Mouse (Mus musculus) limb, embryonic 14.5 days (tissue): Measurements from ENCODE around the gene Mctp1. TPM values are rescaled to one million over a fixed set of nuclear protein-coding genes. Genes with fewer than 3 reads are reported as not detected.

ENCODE experiments used
- ATAC-seq: fragments of 200-750 bp; cut with Nextera tagmentation; 2 replicates; pipeline ENCODE4 v1.8.0; 2017; ENCODE audit warnings: low read depth, moderate number of reproducible peaks, moderate TSS enrichment; ENCODE audit not compliant: low FRiP score
- DNase-seq: peaks from one replicate; pipeline ENCODE4 v3.0.0-alpha.2; 2015; ENCODE audit warnings: low spot score
- H3K27ac ChIP-seq: fragments of 300-500 bp; sonication (generic); replicated peaks from 2 replicates; pipeline ENCODE4 v1.5.1; 2014; ENCODE audit warnings: low read depth, mild to moderate bottlenecking, low read length, moderate library complexity, mixed read lengths
- H3K27me3 ChIP-seq: fragments of 300-500 bp; sonication (generic); 2 replicates; pipeline ENCODE4 v1.6.1; 2014; ENCODE audit warnings: low read length, mixed read lengths; ENCODE audit not compliant: control insufficient read depth, insufficient read depth
- H3K36me3 ChIP-seq: fragments of 300-500 bp; sonication (generic); 2 replicates; pipeline ENCODE4 v1.6.1; 2014; ENCODE audit warnings: mild to moderate bottlenecking, low read length, moderate library complexity, mixed read lengths; ENCODE audit not compliant: control insufficient read depth, insufficient read depth
- H3K4me1 ChIP-seq: fragments of 300-500 bp; sonication (generic); 2 replicates; pipeline ENCODE4 v1.6.1; 2014; ENCODE audit warnings: antibody characterized with exemption, low read length, mixed read lengths; ENCODE audit not compliant: control insufficient read depth, insufficient read depth
- H3K4me2 ChIP-seq: fragments of 300-500 bp; sonication (generic); replicated peaks from 2 replicates; pipeline ENCODE4 v1.6.1; 2014; ENCODE audit warnings: low read depth, mild to moderate bottlenecking, low read length, moderate library complexity; ENCODE audit not compliant: severe bottlenecking
- H3K4me3 ChIP-seq: fragments of 300-500 bp; sonication (generic); replicated peaks from 2 replicates; pipeline ENCODE4 v1.5.1; 2014; ENCODE audit warnings: low read length
- H3K9ac ChIP-seq: fragments of 300-500 bp; sonication (generic); 2 replicates; pipeline ENCODE4 v1.6.1; 2014; ENCODE audit warnings: mild to moderate bottlenecking, low read depth, low read length, moderate library complexity; ENCODE audit not compliant: severe bottlenecking
- H3K9me3 ChIP-seq: fragments of 300-500 bp; sonication (generic); 2 replicates; pipeline ENCODE4 v1.6.1; 2016; ENCODE audit warnings: low read length; ENCODE audit not compliant: control insufficient read depth
- POLR2A ChIP-seq: fragments of 200-500 bp; IDR thresholded peaks from 2 replicates; pipeline ENCODE4 v1.8.0; 2012; ENCODE audit warnings: inconsistent platforms, mild to moderate bottlenecking, moderate library complexity, borderline replicate concordance; ENCODE audit not compliant: insufficient read depth, insufficient read length; ENCODE audit errors: extremely low read depth
- polyA plus RNA-seq, 2 experiments: library from polyadenylated mRNA; depleted of rRNA in 1 of 2; stranded (reverse) in 1 of 2; unstranded in 1 of 2; fragments of >200 nt; fragmentation: Nextera tagmentation in 1 of 2; extraction: Ambion mirVana in 1 of 2; gene quantifications; 2 replicates each; pipeline versions ENCODE4 v1.2.1 to v1.2.3; 2012 to 2014

The Mctp1 gene
- polyA plus RNA-seq, 2 experiments = 0.44 to 0.59 TPM

DNA sequence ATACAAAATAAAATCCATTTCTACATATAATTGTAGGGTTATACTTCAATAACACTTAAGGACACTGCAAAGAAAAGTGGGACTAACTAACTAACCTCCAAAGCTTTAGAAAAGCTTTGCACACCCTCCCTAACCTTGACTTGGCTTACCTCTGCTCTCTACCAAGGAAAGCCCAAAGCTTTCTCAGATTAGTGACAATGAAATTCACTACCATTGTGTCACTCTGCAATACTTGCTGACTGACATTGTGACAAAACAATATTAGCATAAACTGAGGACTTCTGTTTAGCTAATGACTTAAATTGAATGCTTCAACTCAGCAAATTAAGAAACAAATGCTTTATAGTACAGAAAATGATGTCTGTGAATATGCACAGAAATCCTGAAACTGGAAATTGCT lies 687.7 kb downstream of the Mctp1 start:
- H3K36me3 ChIP-seq = peaks cover 5% of the 10 kb centered on the region
- no peak for TF ChIP-seq POLR2A

More for the DNA sequence above, 687.7 kb downstream of the Mctp1 start:
- no peak overlapping the region for H3K4me3 ChIP-seq
- H3K4me1 ChIP-seq = no peaks in the 10 kb centered on the region
- no peak overlapping the region for H3K27ac ChIP-seq
- H3K4me2 ChIP-seq = no peak overlapping the region
- DNase-seq (no peak), ATAC-seq (no peak)
- peaks cover 7% of the 10 kb centered on the region for H3K9me3 ChIP-seq
- H3K9ac ChIP-seq = no peak overlapping the region
- no peaks in the 10 kb centered on the region for H3K27me3 ChIP-seq

Other genes with a start within 250 kb of the Mctp1 start
- not detected in 2 replicates for gene Fam81b, start 79.5 kb upstream of the Mctp1 start, polyA plus RNA-seq (2012; rRNA removed)
- gene Fam81b, start 79.5 kb upstream of the Mctp1 start, polyA plus RNA-seq (2014; fragmentation: Nextera tagmentation; extraction: Ambion mirVana) = not detected in 2 replicates